Mouse (Mus musculus): ENCODE results near the gene Irs2. TPM values are rescaled to one million over a fixed set of nuclear protein-coding genes. Genes with fewer than 3 reads are reported as not detected.

Irs2 gene
- polyA plus RNA-seq, 1 experiment from 2014 or later, result 6.2 TPM

- Histone ChIP-seq H3K27me3 (ENCODE audit: control insufficient read depth, insufficient read depth, low read length) (no peaks in the 10 kb centered on the region), H3K4me2 (no peak overlapping the region), H3K4me3 (ENCODE audit: low read depth, low read length) (no peak overlapping the region), H3K27ac (ENCODE audit: low read depth, low read length) (no peak overlapping the region), H3K9ac (ENCODE audit: low read length) (no peak overlapping the region), H3K36me3 (ENCODE audit: control insufficient read depth, insufficient read depth, low read length) (no peaks in the 10 kb centered on the region), H3K4me1 (ENCODE audit: control insufficient read depth, insufficient read depth, low read length) (peaks cover 6% of the 10 kb centered on the region), H3K9me3 (ENCODE audit: control insufficient read depth, low read length) (no peaks in the 10 kb centered on the region)
- WGBS, result 88% methylated on average over 7 of the region's 7 CpGs
- ATAC-seq (ENCODE audit: low FRiP score) (no peak), DNase-seq (ENCODE audit: low spot score, missing footprints) (peak; percentile 2)
These were observed 31.8 kb upstream of the Irs2 start for GRCm38 (mm10) chr8:11040088-11040487.

DNA sequence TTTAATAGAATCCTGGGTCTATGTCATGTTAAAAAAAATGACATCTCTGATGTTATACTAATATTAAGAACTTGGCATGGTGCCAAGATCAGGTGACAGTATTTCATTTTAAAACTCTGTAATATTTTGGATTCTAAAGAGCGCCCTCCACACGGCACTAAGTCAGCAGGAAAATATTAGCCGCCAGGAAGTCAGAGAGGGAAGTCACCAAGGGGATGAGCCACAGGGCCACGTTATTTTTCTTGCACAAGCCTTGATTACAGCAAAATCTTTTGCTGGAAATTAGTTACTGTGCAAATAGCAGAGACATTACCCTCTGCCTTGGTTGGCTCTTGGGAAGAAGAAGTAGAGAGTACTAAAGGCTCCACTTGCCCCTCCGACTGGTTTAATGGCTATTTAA is 30.5 kb upstream of the Irs2 start:
- ATAC-seq (ENCODE audit: low FRiP score), result no peak
- H3K4me1 ChIP-seq (ENCODE audit: control insufficient read depth, insufficient read depth, low read length), result peaks cover 6% of the 10 kb centered on the region
- 86% methylated on average over 5 of the region's 5 CpGs for WGBS

DNA sequence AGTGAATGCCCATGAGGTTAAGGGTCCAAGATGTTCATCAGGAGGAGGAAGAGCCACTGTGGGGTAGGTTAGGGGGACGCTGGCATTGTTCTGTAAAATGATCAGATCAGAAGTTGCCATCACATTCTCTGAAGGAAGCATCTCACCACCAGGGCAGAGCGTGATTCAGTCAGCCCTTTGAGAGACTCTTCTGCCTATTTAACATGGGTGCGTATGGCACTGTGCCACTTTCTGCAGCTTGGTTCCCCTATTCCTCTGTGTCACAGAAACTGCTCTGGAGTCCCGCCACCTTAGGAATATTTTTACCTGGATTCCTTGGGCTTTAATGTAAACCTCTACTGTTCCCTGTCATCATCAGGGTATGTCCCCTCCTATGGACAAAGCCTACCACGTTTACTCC is 30.1 kb upstream of the Irs2 start:
- ATAC-seq (ENCODE audit: low FRiP score), result no peak
- Histone ChIP-seq H3K27me3 (ENCODE audit: control insufficient read depth, insufficient read depth, low read length) (no peaks in the 10 kb centered on the region), H3K4me2 (no peak overlapping the region), H3K36me3 (ENCODE audit: control insufficient read depth, insufficient read depth, low read length) (no peaks in the 10 kb centered on the region), H3K9ac (ENCODE audit: low read length) (no peak overlapping the region), H3K4me1 (ENCODE audit: control insufficient read depth, insufficient read depth, low read length) (peaks cover 6% of the 10 kb centered on the region), H3K4me3 (ENCODE audit: low read depth, low read length) (no peak overlapping the region), H3K9me3 (ENCODE audit: control insufficient read depth, low read length) (no peaks in the 10 kb centered on the region), H3K27ac (ENCODE audit: low read depth, low read length) (no peak overlapping the region)
- 87% methylated on average over 5 of the region's 5 CpGs for WGBS
- no peak for DNase-seq (ENCODE audit: low spot score, missing footprints)

More for the DNA sequence above, 30.5 kb upstream of the Irs2 start:
- no peak overlapping the region for H3K9ac ChIP-seq (ENCODE audit: low read length)
- no peaks in the 10 kb centered on the region for H3K9me3 ChIP-seq (ENCODE audit: control insufficient read depth, low read length)
- H3K4me2 ChIP-seq, result no peak overlapping the region
- H3K36me3 ChIP-seq (ENCODE audit: control insufficient read depth, insufficient read depth, low read length), result no peaks in the 10 kb centered on the region
- H3K4me3 ChIP-seq (ENCODE audit: low read depth, low read length), result no peak overlapping the region
- no peak overlapping the region for H3K27ac ChIP-seq (ENCODE audit: low read depth, low read length)
- H3K27me3 ChIP-seq (ENCODE audit: control insufficient read depth, insufficient read depth, low read length), result no peaks in the 10 kb centered on the region
- DNase-seq (ENCODE audit: low spot score, missing footprints), result no peak

DNA sequence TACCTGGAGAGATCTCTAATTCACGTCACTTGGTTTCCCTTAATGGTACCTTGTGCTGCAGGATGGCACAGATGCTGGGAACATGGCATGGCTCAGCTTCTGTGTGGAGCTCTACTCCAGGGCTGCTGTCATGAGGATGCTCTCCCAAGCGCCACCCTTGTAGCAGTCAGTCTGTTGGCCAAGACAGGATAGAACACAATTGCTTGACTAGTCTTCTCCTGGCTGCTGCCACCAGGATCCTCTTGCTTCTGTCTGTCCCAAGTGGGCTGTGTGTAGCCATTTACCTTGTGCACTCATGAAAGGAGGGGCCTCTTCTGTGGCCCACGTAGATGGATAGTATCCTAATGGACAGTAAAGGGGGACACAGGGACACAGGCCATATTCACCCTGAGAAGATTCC is 28.5 kb upstream of the Irs2 start:
- DNase-seq (ENCODE audit: low spot score, missing footprints) (no peak), ATAC-seq (ENCODE audit: low FRiP score) (no peak)
- Histone ChIP-seq H3K4me3 (ENCODE audit: low read depth, low read length) (no peak overlapping the region), H3K27me3 (ENCODE audit: control insufficient read depth, insufficient read depth, low read length) (no peaks in the 10 kb centered on the region; the same call in 1 of the 2 replicates), H3K36me3 (ENCODE audit: control insufficient read depth, insufficient read depth, low read length) (no peaks in the 10 kb centered on the region), H3K9me3 (ENCODE audit: control insufficient read depth, low read length) (no peaks in the 10 kb centered on the region), H3K4me1 (ENCODE audit: control insufficient read depth, insufficient read depth, low read length) (peaks cover 6% of the 10 kb centered on the region), H3K27ac (ENCODE audit: low read depth, low read length) (no peak overlapping the region), H3K4me2 (no peak overlapping the region), H3K9ac (ENCODE audit: low read length) (no peak overlapping the region)
- WGBS, result 89% methylated on average over 3 of the region's 3 CpGs

DNA sequence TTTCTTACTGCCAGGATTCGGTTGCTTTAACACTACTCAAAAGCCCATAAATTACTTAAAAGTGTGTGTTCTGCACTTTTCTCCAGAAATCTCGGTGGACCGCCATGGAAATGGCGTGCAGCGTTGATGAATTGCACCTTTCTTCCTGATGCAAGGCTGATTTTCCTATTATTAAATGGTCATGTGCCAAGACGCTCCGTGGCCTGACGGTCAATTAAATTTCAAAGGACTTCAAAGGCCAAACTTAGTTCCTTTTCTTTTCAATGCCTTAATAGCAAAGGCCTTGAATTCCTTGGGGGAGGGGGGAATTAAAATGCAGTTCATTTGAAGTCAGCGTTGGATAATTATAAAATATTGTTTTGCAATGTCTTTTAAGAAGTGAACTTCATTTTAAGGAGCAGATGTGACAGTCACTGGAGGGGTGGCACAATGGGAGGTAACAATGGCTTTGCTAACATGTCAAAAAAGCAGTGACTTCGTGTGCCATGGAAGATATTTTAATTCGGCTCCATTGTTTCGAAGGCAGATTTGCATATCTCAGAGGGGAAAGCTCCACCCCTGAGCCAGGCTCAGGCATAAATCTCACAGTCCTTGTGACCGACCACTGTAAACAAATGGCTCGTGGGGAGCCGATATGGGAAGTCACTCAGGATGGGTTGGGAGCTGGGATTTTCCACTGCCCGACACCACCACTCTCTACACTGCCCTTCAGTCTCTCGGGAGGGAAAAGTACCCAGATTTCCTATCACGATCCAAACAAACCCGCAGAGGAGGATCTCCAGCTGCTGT is 27.6 kb upstream of the Irs2 start:
- Histone ChIP-seq H3K4me1 (ENCODE audit: control insufficient read depth, insufficient read depth, low read length) (peaks cover 6% of the 10 kb centered on the region), H3K27ac (ENCODE audit: low read depth, low read length) (no peak overlapping the region), H3K36me3 (ENCODE audit: control insufficient read depth, insufficient read depth, low read length) (no peaks in the 10 kb centered on the region), H3K4me3 (ENCODE audit: low read depth, low read length) (no peak overlapping the region), H3K27me3 (ENCODE audit: control insufficient read depth, insufficient read depth, low read length) (no peaks in the 10 kb centered on the region; the same call in 1 of the 2 replicates), H3K9ac (ENCODE audit: low read length) (0 out of 2 replicates have a peak overlapping the region, but pooled peaks have one; percentile 3), H3K9me3 (ENCODE audit: control insufficient read depth, low read length) (no peaks in the 10 kb centered on the region), H3K4me2 (peak overlapping the region; percentile 12; the same call in 1 of the 2 replicates)
- ATAC-seq (ENCODE audit: low FRiP score) (peak; percentile 67), DNase-seq (ENCODE audit: low spot score, missing footprints) (no peak)
- 36% methylated on average over 19 of the region's 19 CpGs for WGBS

GRCm38 (mm10) chr8:11024871-11025270 is 16.6 kb upstream of the Irs2 start:
- no peaks in the 10 kb centered on the region for H3K9me3 ChIP-seq (ENCODE audit: control insufficient read depth, low read length)
- H3K4me3 ChIP-seq (ENCODE audit: low read depth, low read length), result no peak overlapping the region
- H3K27ac ChIP-seq (ENCODE audit: low read depth, low read length), result no peak overlapping the region
- no peaks in the 10 kb centered on the region for H3K4me1 ChIP-seq (ENCODE audit: control insufficient read depth, insufficient read depth, low read length)
- no peaks in the 10 kb centered on the region for H3K36me3 ChIP-seq (ENCODE audit: control insufficient read depth, insufficient read depth, low read length)
- no peak for ATAC-seq (ENCODE audit: low FRiP score)
- no peak overlapping the region for H3K4me2 ChIP-seq
- WGBS, result 59% methylated on average over 3 of the region's 3 CpGs
- no peaks in the 10 kb centered on the region for H3K27me3 ChIP-seq (ENCODE audit: control insufficient read depth, insufficient read depth, low read length)
- DNase-seq (ENCODE audit: low spot score, missing footprints), result no peak
- no peak overlapping the region for H3K9ac ChIP-seq (ENCODE audit: low read length)

DNA sequence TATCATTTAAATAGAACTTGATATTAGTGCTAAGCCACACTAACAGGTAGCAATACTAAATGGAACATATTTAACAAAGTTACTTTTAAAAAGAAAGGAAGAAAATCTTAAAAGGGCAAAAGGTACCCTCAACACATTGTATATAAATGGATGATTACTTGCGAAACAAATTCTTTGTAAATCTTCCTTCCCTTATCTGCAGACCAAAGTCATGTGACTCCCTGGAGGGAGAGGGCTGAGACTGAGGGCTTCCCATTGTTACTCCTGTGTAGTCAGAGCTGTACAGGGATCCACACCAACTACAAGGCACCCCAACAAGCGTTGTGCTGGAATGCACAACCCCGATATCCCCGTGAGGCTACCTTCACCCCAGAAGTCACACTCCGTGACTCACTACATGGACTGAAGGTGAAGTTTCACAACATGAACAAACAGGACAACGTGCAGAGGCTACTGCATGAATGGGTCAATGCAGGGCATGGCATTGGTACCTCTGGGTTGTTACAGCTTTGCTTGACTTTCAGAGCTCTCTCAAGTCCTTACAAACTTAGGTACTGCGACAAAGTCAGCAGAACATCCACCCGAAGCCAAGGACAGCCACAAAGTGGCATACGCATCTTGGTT is 12.8 kb upstream of the Irs2 start:
- H3K9ac ChIP-seq (ENCODE audit: low read length), result no peak overlapping the region
- no peaks in the 10 kb centered on the region for H3K4me1 ChIP-seq (ENCODE audit: control insufficient read depth, insufficient read depth, low read length)
- H3K4me3 ChIP-seq (ENCODE audit: low read depth, low read length), result no peak overlapping the region
- no peak overlapping the region for H3K4me2 ChIP-seq
- no peak overlapping the region for H3K27ac ChIP-seq (ENCODE audit: low read depth, low read length)
- ATAC-seq (ENCODE audit: low FRiP score), result no peak
- WGBS, result 96% methylated on average over 9 of the region's 9 CpGs
- peak; percentile 41 for DNase-seq (ENCODE audit: low spot score, missing footprints)
- H3K36me3 ChIP-seq (ENCODE audit: control insufficient read depth, insufficient read depth, low read length), result no peaks in the 10 kb centered on the region
- H3K9me3 ChIP-seq (ENCODE audit: control insufficient read depth, low read length), result no peaks in the 10 kb centered on the region
- H3K27me3 ChIP-seq (ENCODE audit: control insufficient read depth, insufficient read depth, low read length), result no peaks in the 10 kb centered on the region

GRCm38 (mm10) chr8:11015622-11016021 is 7.4 kb upstream of the Irs2 start:
- H3K27ac ChIP-seq (ENCODE audit: low read depth, low read length), result no peak overlapping the region
- H3K4me3 ChIP-seq (ENCODE audit: low read depth, low read length), result no peak overlapping the region
- H3K4me1 ChIP-seq (ENCODE audit: control insufficient read depth, insufficient read depth, low read length), result peaks cover 4% of the 10 kb centered on the region; the same call in 1 of the 2 replicates
- no peaks in the 10 kb centered on the region for H3K36me3 ChIP-seq (ENCODE audit: control insufficient read depth, insufficient read depth, low read length)
- H3K9me3 ChIP-seq (ENCODE audit: control insufficient read depth, low read length), result no peaks in the 10 kb centered on the region
- H3K4me2 ChIP-seq, result no peak overlapping the region
- 94% methylated on average over 3 of the region's 3 CpGs for WGBS
- no peak overlapping the region for H3K9ac ChIP-seq (ENCODE audit: low read length)
- no peaks in the 10 kb centered on the region; the same call in 1 of the 2 replicates for H3K27me3 ChIP-seq (ENCODE audit: control insufficient read depth, insufficient read depth, low read length)
- ATAC-seq (ENCODE audit: low FRiP score) (no peak), DNase-seq (ENCODE audit: low spot score, missing footprints) (peak; percentile 19)

- Histone ChIP-seq H3K36me3 (ENCODE audit: control insufficient read depth, insufficient read depth, low read length) (no peaks in the 10 kb centered on the region), H3K4me3 (ENCODE audit: low read depth, low read length) (no peak overlapping the region), H3K4me1 (ENCODE audit: control insufficient read depth, insufficient read depth, low read length) (peaks cover 10% of the 10 kb centered on the region; the same call in 1 of the 2 replicates), H3K4me2 (no peak overlapping the region), H3K27ac (ENCODE audit: low read depth, low read length) (no peak overlapping the region), H3K27me3 (ENCODE audit: control insufficient read depth, insufficient read depth, low read length) (no peaks in the 10 kb centered on the region; the same call in 1 of the 2 replicates), H3K9ac (ENCODE audit: low read length) (no peak overlapping the region), H3K9me3 (ENCODE audit: control insufficient read depth, low read length) (no peaks in the 10 kb centered on the region)
- DNase-seq (ENCODE audit: low spot score, missing footprints), result peak; percentile 93
- WGBS, result 2% methylated on average over 6 of the region's 6 CpGs
- no peak for ATAC-seq (ENCODE audit: low FRiP score)
These were observed 5.0 kb upstream of the Irs2 start for GRCm38 (mm10) chr8:11013258-11013657.

Measured in midbrain, embryonic 11.5 days (tissue).